Mouse (Mus musculus) limb, embryonic 12.5 days (tissue): ENCODE measurements around the gene Whamm. TPM values are rescaled to one million over a fixed set of nuclear protein-coding genes. Genes with fewer than 3 reads are reported as not detected.

Experiments used
- ATAC-seq: fragments of 200-750 bp; cut with Nextera tagmentation; 2 replicates; pipeline ENCODE4 v1.8.0; 2017; ENCODE audit warnings: low read depth, moderate TSS enrichment; ENCODE audit not compliant: insufficient number of reproducible peaks, insufficient read depth, low FRiP score, low TSS enrichment
- H3K27ac ChIP-seq: fragments of 300-500 bp; sonication (generic); 2 replicates; pipeline ENCODE4 v1.5.1; 2016; ENCODE audit warnings: mild to moderate bottlenecking, moderate library complexity
- H3K27me3 ChIP-seq: fragments of 300-500 bp; sonication (generic); 2 replicates; pipeline ENCODE4 v1.6.1; 2016; ENCODE audit warnings: mild to moderate bottlenecking, moderate library complexity
- H3K36me3 ChIP-seq: fragments of 300-500 bp; sonication (generic); 2 replicates; pipeline ENCODE4 v1.6.1; 2016; ENCODE audit warnings: mild to moderate bottlenecking, moderate library complexity
- H3K4me1 ChIP-seq: fragments of 300-500 bp; sonication (generic); replicated peaks from 2 replicates; pipeline ENCODE4 v1.6.1; 2016
- H3K4me2 ChIP-seq: fragments of 300-500 bp; sonication (generic); 2 replicates; pipeline ENCODE4 v1.6.1; 2016; ENCODE audit warnings: mild to moderate bottlenecking, moderate library complexity
- H3K4me3 ChIP-seq: fragments of 300-500 bp; sonication (generic); replicated peaks from 2 replicates; pipeline ENCODE4 v1.5.1; 2016; ENCODE audit warnings: mild to moderate bottlenecking
- H3K9ac ChIP-seq: fragments of 300-500 bp; sonication (generic); replicated peaks from 2 replicates; pipeline ENCODE4 v1.6.1; 2016; ENCODE audit warnings: mild to moderate bottlenecking, moderate library complexity
- H3K9me3 ChIP-seq: fragments of 300-500 bp; sonication (generic); 2 replicates; pipeline ENCODE4 v1.6.1; 2016; ENCODE audit warnings: mild to moderate bottlenecking, moderate library complexity
- WGBS: fragments of 180-500 bp; shearing (Covaris S2); methylation state at CpG from one replicate; pipeline ENCODE4 v1.1.7; 2016; 5-methylcytosine and 5-hydroxymethylcytosine counted together
- polyA plus RNA-seq: library from polyadenylated mRNA; unstranded; fragments of >200 nt; fragmentation: Nextera tagmentation; extraction: Ambion mirVana; gene quantifications from 2 replicates; pipeline ENCODE4 v1.2.1, GENCODE M21; 2016

Whamm gene
- polyA plus RNA-seq, 1 experiment from 2014 or later: 4.0 TPM

DNA sequence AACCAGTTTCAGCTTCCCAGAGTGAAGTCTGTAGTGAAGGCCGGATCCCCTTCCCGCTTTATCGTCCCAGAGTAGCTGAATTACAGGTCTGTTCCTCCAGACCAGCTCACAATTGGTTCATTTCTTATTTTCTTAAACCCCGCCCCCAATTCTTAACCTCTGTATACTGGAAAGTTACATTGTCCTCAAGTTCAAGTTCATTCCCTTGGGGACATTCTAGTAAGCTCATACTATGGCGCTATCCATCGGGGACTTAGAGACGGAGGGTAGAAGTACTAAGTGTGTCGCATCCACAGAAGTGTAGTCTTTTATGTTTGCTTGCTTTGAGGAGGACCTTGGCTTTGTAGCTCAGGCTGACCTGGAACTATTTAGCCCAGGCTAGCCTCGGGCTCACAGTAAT, 2.8 kb downstream of the Whamm start:
- peaks cover 18% of the 10 kb centered on the region for H3K36me3 ChIP-seq
- ATAC-seq: no peak
- peaks cover 4% of the 10 kb centered on the region; the same call in 1 of the 2 replicates for H3K4me1 ChIP-seq
- H3K4me2 ChIP-seq: no peak overlapping the region
- no peaks in the 10 kb centered on the region for H3K27me3 ChIP-seq
- no peak overlapping the region for H3K27ac ChIP-seq
- H3K4me3 ChIP-seq: no peak overlapping the region
- 93% methylated on average over 9 of the region's 9 CpGs for WGBS
- no peaks in the 10 kb centered on the region for H3K9me3 ChIP-seq
- H3K9ac ChIP-seq: no peak overlapping the region

DNA sequence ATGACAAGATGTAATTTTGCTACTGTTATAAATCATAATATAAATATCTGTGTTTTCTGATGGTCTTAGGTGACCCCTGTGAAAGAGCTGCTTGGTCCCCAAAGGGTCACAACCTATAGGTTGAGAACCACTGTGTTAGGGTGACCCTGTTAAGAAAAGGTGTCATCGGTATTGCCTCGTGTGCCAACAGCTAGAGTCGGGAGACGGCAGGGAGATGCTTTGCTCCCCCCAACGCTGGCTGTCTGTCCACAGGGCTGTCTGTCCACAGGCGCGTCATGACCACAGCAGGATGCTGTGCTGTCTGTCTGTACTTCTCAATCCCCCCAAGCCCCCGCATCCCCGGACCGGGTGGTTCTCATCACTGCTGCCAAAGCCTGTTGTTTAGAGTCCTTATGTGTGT, 4.5 kb downstream of the Whamm start:
- Histone ChIP-seq H3K4me2 (no peak overlapping the region), H3K27me3 (no peaks in the 10 kb centered on the region), H3K27ac (no peak overlapping the region), H3K9ac (no peak overlapping the region), H3K4me1 (peaks cover 4% of the 10 kb centered on the region; the same call in 1 of the 2 replicates), H3K4me3 (no peak overlapping the region), H3K9me3 (no peaks in the 10 kb centered on the region), H3K36me3 (peaks cover 28% of the 10 kb centered on the region)
- 96% methylated on average over 10 of the region's 10 CpGs for WGBS
- no peak for ATAC-seq

DNA sequence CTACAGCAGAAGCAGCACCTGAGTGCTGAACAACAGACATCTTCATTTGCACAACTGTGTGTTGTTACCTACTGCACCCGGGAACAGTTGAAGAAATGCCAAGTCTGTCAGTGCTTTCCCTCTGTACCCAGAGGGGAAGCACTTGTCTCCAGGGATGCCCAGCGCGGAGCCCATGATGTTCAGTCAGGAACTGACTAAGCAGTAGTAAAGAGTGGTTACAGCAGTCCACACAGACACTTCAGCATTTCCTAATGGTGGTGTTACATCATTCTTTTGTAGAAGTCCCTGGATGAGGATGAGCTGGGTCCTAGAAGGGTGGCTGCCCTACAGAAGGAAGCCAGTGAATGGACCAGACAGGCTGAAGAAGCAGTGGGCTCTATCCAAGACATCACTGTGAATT, 6.8 kb downstream of the Whamm start:
- ATAC-seq: no peak
- H3K4me1 ChIP-seq: peaks cover under 1% of the 10 kb centered on the region; the same call in 1 of the 2 replicates
- H3K9me3 ChIP-seq: no peaks in the 10 kb centered on the region
- no peak overlapping the region for H3K4me3 ChIP-seq
- H3K36me3 ChIP-seq: peaks cover 28% of the 10 kb centered on the region
- no peak overlapping the region for H3K9ac ChIP-seq
- WGBS: 93% methylated on average over 3 of the region's 3 CpGs
- no peak overlapping the region for H3K27ac ChIP-seq
- no peaks in the 10 kb centered on the region for H3K27me3 ChIP-seq
- no peak overlapping the region for H3K4me2 ChIP-seq

DNA sequence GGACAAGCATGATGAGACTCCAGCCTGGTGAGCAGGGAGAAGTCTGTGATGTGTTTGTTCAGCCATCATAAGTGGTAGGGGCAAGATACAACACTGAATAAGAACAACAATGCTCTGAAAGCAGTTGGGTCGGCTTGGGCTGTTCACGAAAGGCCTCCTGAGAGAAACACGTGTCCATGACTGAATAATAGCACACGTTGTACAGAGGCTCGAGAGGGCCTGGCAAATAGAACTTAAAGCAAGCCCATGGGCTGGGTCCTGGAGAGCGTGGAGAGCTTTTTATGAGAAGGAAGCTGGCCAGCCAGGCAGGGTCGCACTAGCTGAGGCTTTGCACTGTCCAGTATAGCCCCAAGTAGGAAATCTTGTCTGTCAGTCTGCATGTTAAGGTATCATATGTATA, 7.3 kb downstream of the Whamm start:
- Histone ChIP-seq H3K36me3 (peaks cover 28% of the 10 kb centered on the region), H3K4me2 (no peak overlapping the region), H3K27me3 (no peaks in the 10 kb centered on the region), H3K4me3 (no peak overlapping the region), H3K27ac (no peak overlapping the region), H3K4me1 (no peaks in the 10 kb centered on the region), H3K9ac (no peak overlapping the region), H3K9me3 (no peaks in the 10 kb centered on the region)
- WGBS: 93% methylated on average over 7 of the region's 7 CpGs
- ATAC-seq: no peak

DNA sequence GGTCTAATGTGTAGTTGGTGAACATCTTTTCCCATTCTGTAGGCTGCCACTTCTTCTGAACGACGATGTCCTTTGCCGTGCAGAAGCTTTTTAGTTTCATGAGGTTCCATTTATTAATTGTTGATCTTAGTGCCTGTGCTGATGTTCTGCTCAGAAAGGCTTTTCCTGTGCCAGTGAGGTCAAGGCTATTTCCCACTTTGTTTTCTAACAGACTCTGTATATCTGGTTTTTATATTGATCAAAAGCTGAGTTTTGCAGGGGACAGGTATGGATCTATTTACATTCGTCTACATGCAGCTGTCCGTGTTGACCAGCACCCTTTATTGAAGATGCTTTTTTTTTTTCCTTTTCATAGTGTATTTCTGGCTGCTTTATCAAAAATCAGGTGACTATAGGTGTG, 8.2 kb downstream of the Whamm start:
- H3K9me3 ChIP-seq: no peaks in the 10 kb centered on the region
- H3K4me2 ChIP-seq: no peak overlapping the region
- 95% methylated on average over 5 of the region's 5 CpGs for WGBS
- no peak overlapping the region for H3K9ac ChIP-seq
- no peaks in the 10 kb centered on the region for H3K27me3 ChIP-seq
- no peak overlapping the region for H3K27ac ChIP-seq
- no peak overlapping the region for H3K4me3 ChIP-seq
- peaks cover 28% of the 10 kb centered on the region for H3K36me3 ChIP-seq
- no peak for ATAC-seq
- no peaks in the 10 kb centered on the region for H3K4me1 ChIP-seq

DNA sequence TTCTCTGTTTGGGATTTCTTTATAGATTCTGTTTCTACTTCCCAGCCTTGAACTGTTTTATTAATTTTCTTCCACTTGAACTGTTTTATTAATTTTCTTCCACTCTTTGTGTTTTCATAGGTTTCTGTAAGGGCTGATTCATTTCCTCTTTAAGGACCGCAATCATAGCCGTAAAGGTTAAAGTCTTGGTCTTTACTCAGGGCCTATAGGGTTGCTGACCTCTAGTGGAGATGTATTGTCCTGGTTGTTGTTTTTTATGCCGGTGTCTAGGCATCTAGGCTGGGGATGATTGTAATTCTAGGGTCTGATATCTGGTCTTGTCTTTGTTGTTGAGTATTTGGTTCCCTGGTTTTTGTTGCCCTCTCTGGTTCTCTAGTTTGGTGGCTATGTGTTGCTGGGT, 12.4 kb downstream of the Whamm start:
- Histone ChIP-seq H3K4me3 (no peak overlapping the region), H3K9ac (no peak overlapping the region), H3K4me1 (no peaks in the 10 kb centered on the region), H3K27me3 (no peaks in the 10 kb centered on the region), H3K27ac (no peak overlapping the region), H3K4me2 (no peak overlapping the region), H3K36me3 (peaks cover 43% of the 10 kb centered on the region), H3K9me3 (0 out of 2 replicates have a peak, but pooled peaks cover 7% of the 10 kb centered on the region)
- ATAC-seq: no peak
- 63% methylated on average over 3 of the region's 3 CpGs for WGBS

DNA sequence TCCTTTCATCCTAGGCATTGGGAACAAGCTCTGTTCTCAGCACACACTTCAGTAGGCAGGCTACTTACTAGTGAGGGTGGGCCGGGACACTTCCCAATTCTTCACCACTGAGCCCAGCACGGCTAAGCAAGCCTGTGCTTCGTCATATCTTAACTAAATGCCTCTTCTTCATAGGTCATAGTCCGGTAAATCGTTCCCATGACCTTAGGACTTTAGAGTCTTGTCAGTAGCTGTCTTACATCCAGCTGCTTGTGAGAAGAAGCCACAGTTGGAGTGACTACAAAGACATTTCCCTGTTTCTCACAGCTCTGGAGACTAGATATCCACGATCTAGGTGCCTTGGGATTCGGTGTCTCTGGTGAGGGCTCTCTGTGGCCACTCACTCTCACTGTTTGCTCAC, 14.3 kb downstream of the Whamm start:
- H3K27me3 ChIP-seq: no peaks in the 10 kb centered on the region
- WGBS: 86% methylated on average over 7 of the region's 7 CpGs
- ATAC-seq: no peak
- H3K4me3 ChIP-seq: no peak overlapping the region
- 0 out of 2 replicates have a peak, but pooled peaks cover 7% of the 10 kb centered on the region for H3K9me3 ChIP-seq
- peaks cover 30% of the 10 kb centered on the region for H3K36me3 ChIP-seq
- H3K4me1 ChIP-seq: no peaks in the 10 kb centered on the region
- no peak overlapping the region for H3K27ac ChIP-seq
- H3K4me2 ChIP-seq: no peak overlapping the region
- H3K9ac ChIP-seq: no peak overlapping the region

DNA sequence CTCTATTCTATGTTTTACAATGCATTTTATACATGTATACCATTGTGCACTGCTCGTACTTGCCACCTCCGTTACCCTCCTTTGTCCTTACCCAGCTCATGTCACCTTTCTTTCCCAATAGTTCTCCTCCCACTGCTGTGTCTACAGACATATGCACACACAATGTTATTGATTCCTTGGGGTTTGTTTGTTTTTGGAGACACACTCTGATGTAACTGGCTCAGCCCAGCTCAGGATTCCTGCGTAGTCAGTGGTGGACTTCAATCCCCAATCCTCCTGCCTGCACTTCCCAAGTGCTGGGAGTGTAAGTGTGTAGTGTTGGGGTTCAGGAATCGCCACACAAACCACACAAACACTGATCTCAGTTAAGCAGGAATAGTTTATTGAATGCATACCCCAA, 16.2 kb downstream of the Whamm start:
- H3K9ac ChIP-seq: no peak overlapping the region
- H3K4me3 ChIP-seq: no peak overlapping the region
- no peak for ATAC-seq
- WGBS: 83% methylated on average over 4 of the region's 4 CpGs
- H3K4me2 ChIP-seq: no peak overlapping the region
- H3K27me3 ChIP-seq: no peaks in the 10 kb centered on the region
- H3K9me3 ChIP-seq: 0 out of 2 replicates have a peak, but pooled peaks cover 7% of the 10 kb centered on the region
- no peak overlapping the region for H3K27ac ChIP-seq
- H3K4me1 ChIP-seq: no peaks in the 10 kb centered on the region
- H3K36me3 ChIP-seq: peaks cover 45% of the 10 kb centered on the region

DNA sequence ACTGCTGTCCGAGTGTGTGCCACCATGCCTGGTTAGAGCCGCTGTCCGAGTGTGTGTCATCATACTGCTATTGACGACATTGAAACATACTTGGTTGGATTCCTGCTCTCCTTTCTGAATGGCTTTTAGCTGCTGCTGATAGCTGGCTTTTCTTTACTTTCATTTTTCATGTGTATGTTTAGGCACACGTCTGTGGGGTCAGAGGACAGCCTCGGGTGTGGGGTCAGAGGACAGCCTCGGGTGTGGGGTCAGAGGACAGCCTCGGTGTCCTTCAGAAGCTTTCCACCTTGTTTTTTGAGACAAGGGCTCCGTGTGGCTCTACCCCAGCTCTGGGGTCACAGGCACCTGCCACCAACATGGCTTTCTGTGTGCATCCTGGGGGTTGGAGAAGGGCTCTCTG, 21.6 kb downstream of the Whamm start:
- no peaks in the 10 kb centered on the region for H3K27me3 ChIP-seq
- peaks cover 67% of the 10 kb centered on the region for H3K36me3 ChIP-seq

DNA sequence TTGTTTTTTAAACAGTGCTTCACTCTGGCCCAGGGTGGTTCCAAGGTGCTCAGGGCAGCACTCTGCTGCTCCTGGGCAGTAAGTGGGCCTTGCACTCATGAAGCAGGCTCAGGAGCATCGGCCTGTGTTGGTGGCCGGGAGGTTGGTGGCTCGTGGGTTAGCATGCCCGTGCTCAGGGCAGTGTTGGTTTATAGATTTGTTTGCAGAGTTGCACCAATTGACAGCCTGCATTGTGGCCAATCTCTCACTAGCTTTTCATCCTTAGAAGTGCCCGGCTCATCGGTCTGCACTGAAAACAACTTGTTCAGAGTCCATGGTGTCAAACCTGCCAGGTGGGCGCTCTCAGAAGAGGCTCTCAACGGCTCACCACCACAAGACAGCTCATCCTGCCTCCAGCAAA, 22.3 kb downstream of the Whamm start:
- no peak overlapping the region for H3K27ac ChIP-seq
- ATAC-seq: no peak
- no peaks in the 10 kb centered on the region for H3K4me1 ChIP-seq
- no peak overlapping the region for H3K9ac ChIP-seq
- peaks cover 72% of the 10 kb centered on the region for H3K36me3 ChIP-seq
- H3K27me3 ChIP-seq: no peaks in the 10 kb centered on the region
- H3K9me3 ChIP-seq: no peaks in the 10 kb centered on the region
- WGBS: 93% methylated on average over 8 of the region's 8 CpGs
- H3K4me3 ChIP-seq: no peak overlapping the region
- no peak overlapping the region for H3K4me2 ChIP-seq

More for the DNA sequence above, 21.6 kb downstream of the Whamm start:
- Histone ChIP-seq H3K9ac (no peak overlapping the region), H3K4me3 (no peak overlapping the region), H3K4me2 (no peak overlapping the region), H3K4me1 (no peaks in the 10 kb centered on the region), H3K9me3 (no peaks in the 10 kb centered on the region), H3K27ac (no peak overlapping the region)
- WGBS: 80% methylated on average over 9 of the region's 9 CpGs
- ATAC-seq: no peak

DNA sequence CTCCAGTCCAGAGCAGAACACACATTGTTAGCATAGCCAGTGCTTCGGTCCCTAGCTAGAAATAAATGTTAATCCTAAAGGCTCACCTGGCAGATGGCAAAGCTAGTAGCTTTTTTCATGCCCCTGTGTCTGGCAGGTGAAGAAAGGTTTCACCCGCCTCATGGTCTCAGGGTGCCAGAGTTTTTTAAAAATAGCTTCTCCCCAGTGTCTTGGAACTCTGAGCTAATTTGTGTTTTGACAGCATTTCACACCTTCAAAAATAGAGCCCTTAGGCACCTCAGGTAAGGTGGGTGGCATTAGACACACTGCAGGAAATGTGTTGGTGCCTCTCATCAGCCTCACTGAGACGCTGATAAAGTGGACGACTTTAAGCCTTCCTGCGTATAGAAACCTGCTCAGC, 24.0 kb downstream of the Whamm start:
- H3K27me3 ChIP-seq: no peaks in the 10 kb centered on the region
- 80% methylated on average over 5 of the region's 5 CpGs for WGBS
- peaks cover 72% of the 10 kb centered on the region for H3K36me3 ChIP-seq
- H3K4me3 ChIP-seq: no peak overlapping the region
- no peaks in the 10 kb centered on the region for H3K9me3 ChIP-seq
- no peak overlapping the region for H3K9ac ChIP-seq
- H3K27ac ChIP-seq: no peak overlapping the region
- no peak for ATAC-seq
- peaks cover 1% of the 10 kb centered on the region for H3K4me1 ChIP-seq
- H3K4me2 ChIP-seq: no peak overlapping the region

DNA sequence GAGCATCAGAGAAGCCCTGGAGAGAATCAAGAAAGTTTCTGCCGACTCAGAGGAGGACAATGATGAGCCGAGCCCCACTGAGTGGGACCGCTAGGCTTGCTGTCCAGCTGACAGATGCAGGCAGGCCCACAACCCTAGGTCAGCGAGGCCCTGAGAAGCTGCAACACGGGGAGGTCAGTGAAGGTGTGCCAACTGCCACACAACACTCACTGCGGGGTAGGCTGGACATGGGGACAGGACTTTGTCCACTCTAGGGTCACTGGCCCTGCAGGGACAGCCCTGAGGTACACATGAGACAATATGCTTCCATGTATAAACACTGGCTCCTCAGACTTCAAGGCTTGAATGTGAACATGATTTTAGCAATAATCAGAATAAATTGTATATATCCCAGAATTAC, 25.0 kb downstream of the Whamm start:
- peaks cover 5% of the 10 kb centered on the region for H3K4me1 ChIP-seq
- peaks cover 68% of the 10 kb centered on the region for H3K36me3 ChIP-seq
- no peak overlapping the region for H3K27ac ChIP-seq
- no peak overlapping the region for H3K4me3 ChIP-seq
- no peak overlapping the region for H3K4me2 ChIP-seq
- WGBS: 88% methylated on average over 6 of the region's 6 CpGs
- H3K9ac ChIP-seq: no peak overlapping the region
- no peaks in the 10 kb centered on the region for H3K9me3 ChIP-seq
- no peak for ATAC-seq
- no peaks in the 10 kb centered on the region for H3K27me3 ChIP-seq
